ENCODE assay signal across 8 mouse cellular contexts in genomic region chr12:83578896-83579569, GRCm38 (mm10). TPM values are rescaled to one million over a fixed set of nuclear protein-coding genes. Genes with fewer than 3 reads are reported as not detected.
A peak's percentile ranks its signal among the peaks of the same experiment; 100 is the strongest.
DNase-seq lines count a peak whose midpoint lies in the region; ATAC-seq and TF ChIP-seq lines count a peak whose summit lies in the region.

No protein-coding gene starts in this region.

- no peak overlapping the region for H3K4me2 ChIP-seq in midbrain, embryonic 13.5 days (replicated peaks)
- H3K4me2 ChIP-seq in kidney, postnatal 0 days (ENCODE audit: low read length) = no peak overlapping the region
- no peak overlapping the region for H3K4me2 ChIP-seq in stomach, embryonic 16.5 days (ENCODE audit: low read depth, low read length)

- peaks cover 61% of the 10 kb centered on the region for H3K36me3 ChIP-seq in midbrain, embryonic 13.5 days
- peaks cover 66% of the 10 kb centered on the region for H3K36me3 ChIP-seq in midbrain, embryonic 10.5 days
- H3K36me3 ChIP-seq in kidney, postnatal 0 days (ENCODE audit: insufficient read depth, low read length) = peaks cover 19% of the 10 kb centered on the region
- no peaks in the 10 kb centered on the region for H3K36me3 ChIP-seq in stomach, embryonic 16.5 days (ENCODE audit: control insufficient read depth, insufficient read depth, low read length)

- 48% methylated on average over 3 of the region's 3 CpGs for WGBS in midbrain, embryonic 13.5 days
- 60% methylated on average over 3 of the region's 3 CpGs for WGBS in midbrain, embryonic 10.5 days
- whole genome bisulfite sequencing in kidney, postnatal 0 days = 71% methylated on average over 3 of the region's 3 CpGs
- WGBS in stomach, embryonic 16.5 days = 36% methylated on average over 3 of the region's 3 CpGs

- TF ChIP-seq CTCF in kidney, postnatal 0 days (IDR thresholded peaks at IDR 0.05; ENCODE audit: low read depth) = no peak

- H3K27ac ChIP-seq in midbrain, embryonic 13.5 days = peak overlapping the region; percentile 19; the same call in 1 of the 2 replicates
- H3K27ac ChIP-seq in midbrain, embryonic 10.5 days (replicated peaks) = no peak overlapping the region
- peak overlapping the region; percentile 20; the same call in 1 of the 2 replicates for H3K27ac ChIP-seq in kidney, postnatal 0 days
- peak overlapping the region; percentile 76 for H3K27ac ChIP-seq in stomach, embryonic 16.5 days (ENCODE audit: low read length)

- peaks cover 24% of the 10 kb centered on the region for H3K4me1 ChIP-seq in midbrain, embryonic 13.5 days (replicated peaks)
- peaks cover 15% of the 10 kb centered on the region; the same call in 1 of the 2 replicates for H3K4me1 ChIP-seq in midbrain, embryonic 10.5 days
- no peaks in the 10 kb centered on the region; the same call in 1 of the 2 replicates for H3K4me1 ChIP-seq in kidney, postnatal 0 days (replicated peaks; ENCODE audit: insufficient read depth, low read length)
- peaks cover 10% of the 10 kb centered on the region for H3K4me1 ChIP-seq in stomach, embryonic 16.5 days (ENCODE audit: control insufficient read depth, insufficient read depth, low read length)

- DNase-seq in midbrain, embryonic 10.5 days (ENCODE audit: low spot score) = no peak
- DNase-seq in c-Kit-positive CD71-positive TER-119-positive erythroid progenitor cells, embryonic 14.5 days (ENCODE audit: low spot score) = peak; percentile 88
- DNase-seq in kidney, postnatal 0 days (ENCODE audit: low spot score) = no peak
- no peak for DNase-seq in right cerebral cortex, adult 2 months (ENCODE audit: low spot score in 2 of 2)
- no peak for DNase-seq in frontal cortex, postnatal 10 days (ENCODE audit: low spot score in 2 of 2)
- DNase-seq in lung, postnatal 14 days = no peak

- no peak overlapping the region for H3K4me3 ChIP-seq in midbrain, embryonic 13.5 days (replicated peaks)
- H3K4me3 ChIP-seq in midbrain, embryonic 10.5 days = no peak overlapping the region
- no peak overlapping the region for H3K4me3 ChIP-seq in kidney, postnatal 0 days (replicated peaks; ENCODE audit: low read depth, low read length)
- H3K4me3 ChIP-seq in stomach, embryonic 16.5 days (replicated peaks; ENCODE audit: low read length) = no peak overlapping the region

- H3K9ac ChIP-seq in midbrain, embryonic 13.5 days (replicated peaks) = no peak overlapping the region
- no peak overlapping the region for H3K9ac ChIP-seq in kidney, postnatal 0 days (ENCODE audit: low read depth, low read length)
- H3K9ac ChIP-seq in stomach, embryonic 16.5 days (ENCODE audit: low read length) = no peak overlapping the region

- ATAC-seq in midbrain, embryonic 13.5 days = no peak
- ATAC-seq in kidney, postnatal 0 days (replicated peaks; ENCODE audit: low FRiP score, low read depth) = peak; percentile 46; the same call in 1 of the 2 replicates
- ATAC-seq in stomach, embryonic 16.5 days (ENCODE audit: insufficient read depth, low FRiP score) = peak; percentile 94

- no peaks in the 10 kb centered on the region for H3K9me3 ChIP-seq in midbrain, embryonic 13.5 days
- H3K9me3 ChIP-seq in midbrain, embryonic 10.5 days (replicated peaks) = no peaks in the 10 kb centered on the region
- no peaks in the 10 kb centered on the region for H3K9me3 ChIP-seq in kidney, postnatal 0 days (replicated peaks; ENCODE audit: low read length)
- no peaks in the 10 kb centered on the region for H3K9me3 ChIP-seq in stomach, embryonic 16.5 days (replicated peaks; ENCODE audit: control insufficient read depth, low read length)

- no peaks in the 10 kb centered on the region for H3K27me3 ChIP-seq in midbrain, embryonic 13.5 days
- no peaks in the 10 kb centered on the region for H3K27me3 ChIP-seq in midbrain, embryonic 10.5 days (ENCODE audit: low read depth, poor library complexity, severe bottlenecking)
- H3K27me3 ChIP-seq in kidney, postnatal 0 days (ENCODE audit: insufficient read depth, low read length) = no peaks in the 10 kb centered on the region
- no peaks in the 10 kb centered on the region for H3K27me3 ChIP-seq in stomach, embryonic 16.5 days (ENCODE audit: control insufficient read depth, insufficient read depth, low read length)

RNA-seq across cellular contexts. Expression of gene Zfyve1, which starts 18.0 kb away (rescaled TPM):
- 33.5 and 34.6 TPM in 2 replicates for polyA plus RNA-seq in midbrain, embryonic 13.5 days (2015; fragmentation: Nextera tagmentation; extraction: Ambion mirVana)
- polyA plus RNA-seq in midbrain, embryonic 10.5 days (2016; fragmentation: Nextera tagmentation; extraction: Ambion mirVana) = 21.1 and 26.8 TPM in 2 replicates
- 11.9 and 14.0 TPM in 2 replicates for polyA plus RNA-seq in kidney, postnatal 0 days (2015; fragmentation: Nextera tagmentation; extraction: Ambion mirVana)
- polyA plus RNA-seq in stomach, embryonic 16.5 days (2015; fragmentation: Nextera tagmentation; extraction: Ambion mirVana) = 15.6 and 16.6 TPM in 2 replicates

RNA-seq across cellular contexts. Expression of gene Rbm25, which starts 52.0 kb away (rescaled TPM):
- 301 and 329 TPM in 2 replicates for polyA plus RNA-seq in midbrain, embryonic 13.5 days (2015; fragmentation: Nextera tagmentation; extraction: Ambion mirVana)
- 284 and 314 TPM in 2 replicates for polyA plus RNA-seq in midbrain, embryonic 10.5 days (2016; fragmentation: Nextera tagmentation; extraction: Ambion mirVana)
- polyA plus RNA-seq in kidney, postnatal 0 days (2015; fragmentation: Nextera tagmentation; extraction: Ambion mirVana) = 196 and 199 TPM in 2 replicates
- 200 and 201 TPM in 2 replicates for polyA plus RNA-seq in stomach, embryonic 16.5 days (2015; fragmentation: Nextera tagmentation; extraction: Ambion mirVana)

RNA-seq across cellular contexts. Expression of gene Dcaf4, which starts 58.8 kb away (rescaled TPM):
- 38.0 and 39.0 TPM in 2 replicates for polyA plus RNA-seq in midbrain, embryonic 13.5 days (2015; fragmentation: Nextera tagmentation; extraction: Ambion mirVana)
- 23.6 and 23.8 TPM in 2 replicates for polyA plus RNA-seq in midbrain, embryonic 10.5 days (2016; fragmentation: Nextera tagmentation; extraction: Ambion mirVana)
- 19.8 and 20.6 TPM in 2 replicates for polyA plus RNA-seq in kidney, postnatal 0 days (2015; fragmentation: Nextera tagmentation; extraction: Ambion mirVana)
- polyA plus RNA-seq in stomach, embryonic 16.5 days (2015; fragmentation: Nextera tagmentation; extraction: Ambion mirVana) = 37.1 and 42.0 TPM in 2 replicates
